Mouse (Mus musculus) neural tube, embryonic 13.5 days (tissue): ENCODE data around the gene Zbtb39. TPM values are rescaled to one million over a fixed set of nuclear protein-coding genes. Genes with fewer than 3 reads are reported as not detected.
"Not testable (repeated sequence)": the region's sequence is repeated elsewhere in the genome, so short reads cannot be mapped to it uniquely, and the experiment has no call there.

ENCODE experiments used
- ATAC-seq: fragments of 200-750 bp; cut with Nextera tagmentation; 2 replicates; pipeline ENCODE4 v1.8.0; 2017; ENCODE audit warnings: low read depth, mild to moderate bottlenecking, moderate TSS enrichment, moderate library complexity
- H3K27ac ChIP-seq: fragments of 300-500 bp; sonication (generic); replicated peaks from 2 replicates; pipeline ENCODE4 v1.5.1; 2015; ENCODE audit warnings: moderate library complexity, mild to moderate bottlenecking, inconsistent platforms
- H3K27me3 ChIP-seq: fragments of 300-500 bp; sonication (generic); 2 replicates; pipeline ENCODE4 v1.6.1; 2015; ENCODE audit warnings: mild to moderate bottlenecking, inconsistent platforms
- H3K36me3 ChIP-seq: fragments of 300-500 bp; sonication (generic); 2 replicates; pipeline ENCODE4 v1.6.1; 2015; ENCODE audit warnings: mild to moderate bottlenecking, inconsistent platforms
- H3K4me1 ChIP-seq: fragments of 300-500 bp; sonication (generic); replicated peaks from 2 replicates; pipeline ENCODE4 v1.6.1; 2015; ENCODE audit warnings: inconsistent platforms
- H3K4me2 ChIP-seq: fragments of 300-500 bp; sonication (generic); 2 replicates; pipeline ENCODE4 v1.6.1; 2015; ENCODE audit warnings: inconsistent platforms, mild to moderate bottlenecking, moderate library complexity
- H3K4me3 ChIP-seq: fragments of 300-500 bp; sonication (generic); 2 replicates; pipeline ENCODE4 v1.5.1; 2015; ENCODE audit warnings: mild to moderate bottlenecking, inconsistent platforms
- H3K9ac ChIP-seq: fragments of 300-500 bp; sonication (generic); 2 replicates; pipeline ENCODE4 v1.6.1; 2015; ENCODE audit warnings: moderate library complexity, mild to moderate bottlenecking, inconsistent platforms
- H3K9me3 ChIP-seq: fragments of 300-500 bp; sonication (generic); 2 replicates; pipeline ENCODE4 v1.6.1; 2016; ENCODE audit warnings: inconsistent platforms
- WGBS: fragments of 180-500 bp; shearing (Covaris S2); methylation state at CpG from one replicate; pipeline ENCODE4 v1.1.7; 2015; 5-methylcytosine and 5-hydroxymethylcytosine counted together
- polyA plus RNA-seq: library from polyadenylated mRNA; unstranded; fragments of >200 nt; fragmentation: Nextera tagmentation; extraction: Ambion mirVana; gene quantifications from 2 replicates; pipeline ENCODE4 v1.2.1, GENCODE M21; 2015

The Zbtb39 gene
- polyA plus RNA-seq, 1 experiment from 2014 or later = 3.3 TPM

GRCm38 (mm10) chr10:127762926-127763325 lies 23.6 kb downstream of the Zbtb39 start:
- not testable (repeated sequence) for H3K9me3 ChIP-seq, H3K4me1 ChIP-seq, ATAC-seq, H3K27ac ChIP-seq, H3K9ac ChIP-seq, H3K4me3 ChIP-seq, H3K27me3 ChIP-seq, H3K36me3 ChIP-seq, H3K4me2 ChIP-seq
- WGBS = 91% methylated on average over 10 of the region's 10 CpGs

GRCm38 (mm10) chr10:127763914-127764680 lies 24.8 kb downstream of the Zbtb39 start:
- H3K9ac ChIP-seq = no peak overlapping the region
- whole genome bisulfite sequencing = 71% methylated on average over 12 of the region's 12 CpGs
- no peaks in the 10 kb centered on the region for H3K36me3 ChIP-seq
- ATAC-seq = no peak
- no peak overlapping the region for H3K27ac ChIP-seq
- no peaks in the 10 kb centered on the region for H3K9me3 ChIP-seq
- H3K4me3 ChIP-seq = no peak overlapping the region
- H3K27me3 ChIP-seq = no peaks in the 10 kb centered on the region
- no peaks in the 10 kb centered on the region for H3K4me1 ChIP-seq
- no peak overlapping the region for H3K4me2 ChIP-seq

GRCm38 (mm10) chr10:127766564-127766963 lies 27.2 kb downstream of the Zbtb39 start:
- Histone ChIP-seq H3K36me3 (no peaks in the 10 kb centered on the region), H3K9ac (no peak overlapping the region), H3K4me3 (no peak overlapping the region), H3K27me3 (no peaks in the 10 kb centered on the region), H3K9me3 (no peaks in the 10 kb centered on the region), H3K4me1 (no peaks in the 10 kb centered on the region), H3K27ac (no peak overlapping the region), H3K4me2 (no peak overlapping the region)
- ATAC-seq = no peak
- WGBS = 96% methylated on average over 1 of the region's 1 CpGs

GRCm38 (mm10) chr10:127776011-127776410 lies 36.7 kb downstream of the Zbtb39 start, which contains the start of gene Rdh9:
Gene Rdh9 (plus strand): TSS chr10:127776386.
- Histone ChIP-seq H3K9ac (no peak within 1 kb of the TSS), H3K27me3 (no peaks in the 10 kb centered on the region), H3K27ac (no peak within 1 kb of the TSS), H3K36me3 (no peaks in the 10 kb centered on the region), H3K9me3 (no peaks in the 10 kb centered on the region), H3K4me3 (no peak within 1 kb of the TSS), H3K4me1 (no peaks in the 10 kb centered on the region), H3K4me2 (no peak within 1 kb of the TSS)
- no peak for ATAC-seq
- WGBS = 87% methylated on average over 2 of the region's 2 CpGs

GRCm38 (mm10) chr10:127782321-127782720 lies 43.0 kb downstream of the Zbtb39 start:
- ATAC-seq, H3K4me2 ChIP-seq, H3K9ac ChIP-seq, H3K4me3 ChIP-seq, H3K9me3 ChIP-seq, H3K27me3 ChIP-seq, H3K27ac ChIP-seq, H3K4me1 ChIP-seq, H3K36me3 ChIP-seq: not testable (repeated sequence)
- WGBS = 92% methylated on average over 17 of the region's 17 CpGs

GRCm38 (mm10) chr10:127785411-127785810 lies 46.1 kb downstream of the Zbtb39 start:
- not testable (repeated sequence) for ATAC-seq, H3K4me3 ChIP-seq, H3K9me3 ChIP-seq, H3K9ac ChIP-seq, H3K27ac ChIP-seq, H3K4me1 ChIP-seq, H3K36me3 ChIP-seq, H3K4me2 ChIP-seq, H3K27me3 ChIP-seq
- 83% methylated on average over 1 of the region's 1 CpGs for WGBS

Other genes starting within 250 kb of the Zbtb39 start
- 2.4 and 3.2 TPM in 2 replicates for gene Stac3, start 237.9 kb upstream of the Zbtb39 start, polyA plus RNA-seq
- gene Ndufa4l2, start 224.6 kb upstream of the Zbtb39 start, polyA plus RNA-seq = 10.1 and 10.6 TPM in 2 replicates
- gene Shmt2, start 217.1 kb upstream of the Zbtb39 start, polyA plus RNA-seq = 52.4 and 53.0 TPM in 2 replicates
- 128 and 133 TPM in 2 replicates for gene Nxph4, start 205.0 kb upstream of the Zbtb39 start, polyA plus RNA-seq
- gene Lrp1, start 118.4 kb upstream of the Zbtb39 start, polyA plus RNA-seq = 80.9 and 110 TPM in 2 replicates
- gene Stat6, start 96.6 kb upstream of the Zbtb39 start, polyA plus RNA-seq = 5.9 and 6.0 TPM in 2 replicates
- 3.3 and 3.6 TPM in 2 replicates for gene Nemp1, start 72.6 kb upstream of the Zbtb39 start, polyA plus RNA-seq
- 4.0 and 4.5 TPM in 2 replicates for gene Nab2, start 71.0 kb upstream of the Zbtb39 start, polyA plus RNA-seq
- 0.88 and 0.96 TPM in 2 replicates for gene Myo1a, start 34.4 kb upstream of the Zbtb39 start, polyA plus RNA-seq
- 0.31 and 1.9 TPM in 2 replicates for gene Tac2, start 15.1 kb upstream of the Zbtb39 start, polyA plus RNA-seq
- gene Gpr182, start 12.2 kb downstream of the Zbtb39 start, polyA plus RNA-seq = 0.45 and 0.92 TPM in 2 replicates
- gene Rdh1, start 20.2 kb downstream of the Zbtb39 start, polyA plus RNA-seq = not detected in 2 replicates
- not detected in 2 replicates for gene Rdh16f1, start 20.2 kb downstream of the Zbtb39 start, polyA plus RNA-seq
- 0.14 and 0.20 TPM in 2 replicates for gene Rdh9, start 36.8 kb downstream of the Zbtb39 start, polyA plus RNA-seq
- not detected in 2 replicates for gene Rdh16, start 61.6 kb downstream of the Zbtb39 start, polyA plus RNA-seq
- gene Rdh19, start 110.4 kb downstream of the Zbtb39 start, polyA plus RNA-seq = not detected in 2 replicates
- gene Rdh16f2, start 126.9 kb downstream of the Zbtb39 start, polyA plus RNA-seq = not detected in 2 replicates
- not detected in 2 replicates for gene Rdh7, start 149.3 kb downstream of the Zbtb39 start, polyA plus RNA-seq
- not detected in 2 replicates for gene Sdr9c7, start 159.0 kb downstream of the Zbtb39 start, polyA plus RNA-seq